Mouse (Mus musculus): Measurements from ENCODE around the gene 5530401A14Rik.
A peak's percentile ranks its signal among the peaks of the same experiment; 100 is the strongest.

Gene 5530401A14Rik

GRCm38 (mm10) chr11:81860250-81860972 lies at the start of gene 5530401A14Rik:
5530401A14Rik (plus strand) TSS chr11:81860673.
- DNase-seq (ENCODE audit: low spot score): peak; percentile 15

- DNase-seq (ENCODE audit: low spot score): no peak
These were observed 45.7 kb upstream of the 5530401A14Rik start for GRCm38 (mm10) chr11:81814816-81815215.

GRCm38 (mm10) chr11:81816531-81816930 lies 43.9 kb upstream of the 5530401A14Rik start:
- no peak for DNase-seq (ENCODE audit: low spot score)

DNA sequence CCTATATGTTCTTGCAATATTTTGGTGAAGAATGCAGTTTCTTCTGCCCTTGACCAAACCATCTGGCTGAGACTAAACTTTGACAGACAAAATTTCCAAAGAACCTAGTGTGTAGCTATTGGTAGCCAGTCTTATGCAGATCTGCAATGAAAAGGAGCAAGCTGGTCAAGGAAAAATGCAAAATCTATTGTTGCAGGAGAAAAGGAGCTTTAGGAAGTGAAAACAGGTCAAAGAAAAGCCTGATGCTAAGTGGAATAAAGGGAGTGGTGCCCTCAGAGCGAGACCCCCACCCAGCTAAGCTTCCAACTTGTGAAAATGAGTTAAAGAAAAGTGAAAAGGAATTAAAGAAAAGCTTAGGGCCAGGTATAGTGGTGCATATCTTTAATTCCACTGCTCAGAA lies 28.1 kb upstream of the 5530401A14Rik start:
- DNase-seq (ENCODE audit: low spot score): no peak

GRCm38 (mm10) chr11:81838426-81838825 lies 22.0 kb upstream of the 5530401A14Rik start:
- DNase-seq (ENCODE audit: low spot score): no peak

- DNase-seq (ENCODE audit: low spot score): peak; percentile 23
These were observed 19.5 kb upstream of the 5530401A14Rik start for GRCm38 (mm10) chr11:81841001-81841400.

GRCm38 (mm10) chr11:81845010-81845685 lies 15.3 kb upstream of the 5530401A14Rik start:
- no peak for DNase-seq (ENCODE audit: low spot score)

GRCm38 (mm10) chr11:81845686-81846036 lies 14.8 kb upstream of the 5530401A14Rik start:
- DNase-seq (ENCODE audit: low spot score): no peak

DNA sequence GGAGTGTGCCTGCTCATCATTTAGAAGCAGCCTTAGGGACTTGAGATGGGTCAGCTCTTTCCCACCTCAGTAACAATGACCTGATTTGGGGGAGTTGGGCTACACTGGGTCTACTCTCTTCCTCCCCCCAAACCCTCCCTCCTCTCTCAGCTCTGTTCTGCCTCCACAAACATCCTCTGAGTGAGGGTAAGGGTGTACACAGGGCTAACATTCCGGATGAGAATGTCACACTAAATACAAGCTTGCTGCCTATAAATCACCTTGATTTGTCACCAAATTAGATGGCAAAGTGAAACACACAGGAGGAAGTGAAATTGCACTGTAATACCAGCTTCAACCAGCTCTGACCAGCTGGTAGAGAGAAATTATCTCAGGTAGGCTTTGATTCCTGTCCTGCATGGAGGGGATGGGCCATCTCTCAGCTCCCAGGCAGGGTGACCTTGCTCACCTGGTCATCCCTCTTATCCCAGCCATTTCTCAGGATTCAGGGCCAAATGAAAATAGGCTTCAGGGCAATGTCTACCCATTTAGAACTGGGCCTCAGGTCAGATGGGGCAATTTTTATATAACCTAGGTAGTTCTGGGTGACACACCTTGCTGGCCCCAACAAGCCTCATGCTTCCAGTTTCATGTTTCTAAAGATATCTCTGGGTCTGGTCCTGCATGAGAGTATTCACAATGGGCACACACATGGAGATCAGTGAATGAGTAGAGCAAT lies 12.5 kb upstream of the 5530401A14Rik start:
- DNase-seq (ENCODE audit: low spot score): no peak

- DNase-seq (ENCODE audit: low spot score): no peak
These were observed 5.3 kb downstream of the 5530401A14Rik start for GRCm38 (mm10) chr11:81865661-81866382.

GRCm38 (mm10) chr11:81871506-81872213 lies 11.2 kb downstream of the 5530401A14Rik start:
- no peak for DNase-seq (ENCODE audit: low spot score)

DNA sequence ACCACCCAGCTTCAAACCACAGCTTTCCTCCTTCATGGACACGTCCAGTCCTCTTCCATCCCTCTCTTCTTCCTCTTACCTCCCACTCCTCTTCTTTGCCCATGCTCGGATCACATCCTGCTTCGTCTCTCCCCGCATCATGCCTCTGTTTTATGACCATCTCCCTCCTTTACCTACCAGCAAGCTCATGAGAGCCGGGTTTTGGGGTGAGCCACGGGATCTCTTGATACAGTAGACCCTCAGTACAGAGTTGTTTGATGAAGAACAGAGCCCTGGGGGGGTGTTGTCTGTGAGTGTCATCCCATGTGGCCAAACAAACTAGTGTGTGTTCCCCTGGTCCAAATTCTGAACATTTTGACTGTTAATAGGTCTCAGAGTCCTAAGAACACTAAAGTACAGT lies 36.0 kb downstream of the 5530401A14Rik start:
- DNase-seq (ENCODE audit: low spot score): no peak

DNA sequence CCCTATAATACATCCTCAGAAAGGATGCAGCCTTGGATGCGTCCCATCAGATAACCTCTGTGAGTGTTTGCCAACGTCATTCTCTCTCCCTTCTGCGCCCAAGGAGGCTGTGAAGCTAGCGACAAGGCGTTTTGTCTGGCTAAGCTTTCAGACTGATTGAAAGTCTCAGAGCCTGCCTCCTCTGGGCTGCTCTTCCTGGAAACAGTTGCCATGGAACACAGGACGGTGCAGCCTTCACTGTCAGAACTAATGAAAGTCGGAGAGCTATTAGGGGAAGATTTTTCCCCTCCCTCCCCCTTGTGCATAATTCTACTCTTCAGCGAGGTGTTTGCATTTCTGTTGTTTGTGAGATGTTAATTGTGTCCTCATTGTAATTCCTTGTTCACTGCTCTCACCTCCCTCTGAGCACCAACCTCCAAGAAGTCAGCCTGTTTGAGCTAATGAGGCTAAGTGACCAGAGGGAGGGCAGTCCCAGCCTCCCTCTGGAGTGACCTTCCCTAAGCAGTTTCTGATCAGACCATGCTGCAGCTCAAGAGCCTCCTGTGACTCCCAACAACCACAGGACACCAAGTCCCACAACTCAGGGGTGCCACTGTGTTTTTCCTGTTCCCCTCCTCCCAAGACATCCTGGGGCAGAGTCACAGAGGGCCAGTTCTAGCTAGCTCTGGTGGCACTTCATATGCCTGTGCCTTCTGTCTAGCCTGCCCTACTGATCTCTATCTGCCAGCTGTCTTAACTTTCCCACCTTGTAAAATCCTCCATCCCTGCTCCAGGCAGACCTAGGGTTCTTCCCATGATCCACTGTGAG lies 37.3 kb downstream of the 5530401A14Rik start:
- DNase-seq (ENCODE audit: low spot score): no peak

GRCm38 (mm10) chr11:81902318-81902717 lies 41.8 kb downstream of the 5530401A14Rik start:
- no peak for DNase-seq (ENCODE audit: low spot score)

- no peak for DNase-seq (ENCODE audit: low spot score)
These were observed 48.3 kb downstream of the 5530401A14Rik start for GRCm38 (mm10) chr11:81908760-81909159.

- DNase-seq (ENCODE audit: low spot score): no peak
These were observed 49.0 kb downstream of the 5530401A14Rik start for GRCm38 (mm10) chr11:81909397-81909894.

GRCm38 (mm10) chr11:81913071-81913470 lies 52.6 kb downstream of the 5530401A14Rik start:
- DNase-seq (ENCODE audit: low spot score): no peak

DNA sequence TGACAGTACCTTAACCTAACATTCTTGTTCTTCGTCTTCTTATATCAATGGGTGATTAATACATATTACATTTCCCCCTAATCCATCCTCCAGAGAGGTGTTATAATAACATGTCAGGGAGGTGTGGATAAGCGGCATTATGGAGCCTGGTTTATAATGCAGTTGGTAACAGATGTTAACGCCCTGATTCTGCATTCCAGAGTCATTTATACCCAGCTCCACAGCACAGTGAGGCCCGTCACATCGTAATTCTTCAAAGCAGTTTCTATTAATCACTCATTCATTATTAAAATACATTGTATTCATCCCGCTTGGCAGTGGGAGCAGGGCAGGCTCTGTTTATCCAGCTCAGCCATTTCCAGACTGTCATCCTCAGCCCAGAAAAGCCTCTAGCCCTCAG lies 55.0 kb downstream of the 5530401A14Rik start:
- no peak for DNase-seq (ENCODE audit: low spot score)

- no peak for DNase-seq (ENCODE audit: low spot score)
These were observed 62.6 kb downstream of the 5530401A14Rik start for GRCm38 (mm10) chr11:81923096-81923495.

GRCm38 (mm10) chr11:81923626-81924025 lies 63.2 kb downstream of the 5530401A14Rik start:
- DNase-seq (ENCODE audit: low spot score): no peak

- no peak for DNase-seq (ENCODE audit: low spot score)
These were observed 65.9 kb downstream of the 5530401A14Rik start for GRCm38 (mm10) chr11:81926393-81926792.
